Mouse (Mus musculus) macrophage (primary cell): Measurements from ENCODE around the gene Hoxd10. TPM values are rescaled to one million over a fixed set of nuclear protein-coding genes. Genes with fewer than 3 reads are reported as not detected.

Source experiments
- H3K27ac ChIP-seq: fragments of 350-480 bp; formaldehyde crosslinking; 2 replicates; pipeline ENCODE4 v1.9.0; 2021
- H3K36me3 ChIP-seq: fragments of 350-480 bp; formaldehyde crosslinking; 2 replicates; pipeline ENCODE4 v1.9.0; 2021; ENCODE audit errors: inconsistent target
- H3K4me3 ChIP-seq: fragments of 350-480 bp; formaldehyde crosslinking; 2 replicates; pipeline ENCODE4 v1.9.0; 2021; ENCODE audit errors: inconsistent target
- H3K79me2 ChIP-seq: fragments of 350-480 bp; formaldehyde crosslinking; 2 replicates; pipeline ENCODE4 v1.9.0; 2021; ENCODE audit errors: inconsistent target
- whole genome bisulfite sequencing: methylation state at CpG from one replicate; pipeline ENCODE4 v1.1.7; 2026; ENCODE audit warnings: inconsistent platforms; ENCODE audit not compliant: missing documents; 5-methylcytosine and 5-hydroxymethylcytosine counted together
- polyA plus RNA-seq: library from polyadenylated mRNA; stranded (reverse); fragments of 250-400 nt; gene quantifications from 3 replicates; pipeline ENCODE4 v1.2.4, GENCODE M21; 2018; ENCODE audit warnings: inconsistent platforms

Gene Hoxd10
- polyA plus RNA-seq, 1 experiment from 2014 or later, result not detected

- 44% methylated on average over 9 of the region's 9 CpGs for WGBS
- no peaks in the 10 kb centered on the region for H3K36me3 ChIP-seq
These were observed 40.2 kb downstream of the Hoxd10 start for GRCm38 (mm10) chr2:74731799-74732512.

GRCm38 (mm10) chr2:74732513-74733316 is 41.0 kb downstream of the Hoxd10 start:
- 4% methylated on average over 52 of the region's 52 CpGs for WGBS
- no peaks in the 10 kb centered on the region for H3K79me2 ChIP-seq
- H3K36me3 ChIP-seq, result no peaks in the 10 kb centered on the region
- H3K27ac ChIP-seq, result no peak overlapping the region
- H3K4me3 ChIP-seq, result no peak overlapping the region

More at GRCm38 (mm10) chr2:74731799-74732512, 40.2 kb downstream of the Hoxd10 start:
- H3K79me2 ChIP-seq, result no peaks in the 10 kb centered on the region
- H3K27ac ChIP-seq, result no peak overlapping the region
- no peak overlapping the region for H3K4me3 ChIP-seq

GRCm38 (mm10) chr2:74733317-74733661 is 41.6 kb downstream of the Hoxd10 start:
- H3K4me3 ChIP-seq, result no peak overlapping the region
- H3K27ac ChIP-seq, result no peak overlapping the region
- H3K79me2 ChIP-seq, result no peaks in the 10 kb centered on the region
- H3K36me3 ChIP-seq, result no peaks in the 10 kb centered on the region
- 5% methylated on average over 16 of the region's 16 CpGs for WGBS

GRCm38 (mm10) chr2:74733765-74734164 is 42.0 kb downstream of the Hoxd10 start:
- Histone ChIP-seq H3K4me3 (no peak overlapping the region), H3K79me2 (no peaks in the 10 kb centered on the region), H3K27ac (no peak overlapping the region), H3K36me3 (no peaks in the 10 kb centered on the region)
- WGBS, result 7% methylated on average over 6 of the region's 6 CpGs

GRCm38 (mm10) chr2:74734451-74734850 is 42.7 kb downstream of the Hoxd10 start:
- Histone ChIP-seq H3K79me2 (no peaks in the 10 kb centered on the region), H3K4me3 (no peak overlapping the region), H3K36me3 (no peaks in the 10 kb centered on the region), H3K27ac (no peak overlapping the region)
- WGBS, result 9% methylated on average over 13 of the region's 13 CpGs

GRCm38 (mm10) chr2:74734996-74735811 is 43.5 kb downstream of the Hoxd10 start:
- H3K27ac ChIP-seq, result no peak overlapping the region
- H3K79me2 ChIP-seq, result no peaks in the 10 kb centered on the region
- no peak overlapping the region for H3K4me3 ChIP-seq
- no peaks in the 10 kb centered on the region for H3K36me3 ChIP-seq
- 18% methylated on average over 22 of the region's 27 CpGs for WGBS

GRCm38 (mm10) chr2:74735851-74736687 is 44.3 kb downstream of the Hoxd10 start:
- Histone ChIP-seq H3K27ac (no peak overlapping the region), H3K79me2 (no peaks in the 10 kb centered on the region), H3K4me3 (no peak overlapping the region), H3K36me3 (no peaks in the 10 kb centered on the region)
- 8% methylated on average over 41 of the region's 42 CpGs for WGBS

- no peaks in the 10 kb centered on the region for H3K36me3 ChIP-seq
- H3K27ac ChIP-seq, result no peak overlapping the region
- no peaks in the 10 kb centered on the region for H3K79me2 ChIP-seq
- H3K4me3 ChIP-seq, result no peak overlapping the region
- 29% methylated on average over 15 of the region's 15 CpGs for WGBS
These were observed 45.2 kb downstream of the Hoxd10 start for GRCm38 (mm10) chr2:74736688-74737577.

GRCm38 (mm10) chr2:74737578-74738070 is 45.9 kb downstream of the Hoxd10 start:
- Histone ChIP-seq H3K27ac (no peak overlapping the region), H3K79me2 (no peaks in the 10 kb centered on the region), H3K4me3 (no peak overlapping the region), H3K36me3 (no peaks in the 10 kb centered on the region)
- WGBS, result 36% methylated on average over 7 of the region's 7 CpGs

GRCm38 (mm10) chr2:74738623-74739475 is 47.1 kb downstream of the Hoxd10 start:
- Histone ChIP-seq H3K27ac (no peak overlapping the region), H3K36me3 (no peaks in the 10 kb centered on the region), H3K4me3 (no peak overlapping the region), H3K79me2 (no peaks in the 10 kb centered on the region)
- 5% methylated on average over 20 of the region's 20 CpGs for WGBS

GRCm38 (mm10) chr2:74739476-74739800 is 47.7 kb downstream of the Hoxd10 start:
- Histone ChIP-seq H3K4me3 (no peak overlapping the region), H3K27ac (no peak overlapping the region), H3K79me2 (no peaks in the 10 kb centered on the region), H3K36me3 (no peaks in the 10 kb centered on the region)
- WGBS, result 22% methylated on average over 2 of the region's 2 CpGs

GRCm38 (mm10) chr2:74739869-74740268 is 48.1 kb downstream of the Hoxd10 start:
- Histone ChIP-seq H3K79me2 (no peaks in the 10 kb centered on the region), H3K36me3 (no peaks in the 10 kb centered on the region), H3K4me3 (no peak overlapping the region), H3K27ac (no peak overlapping the region)
- WGBS, result 19% methylated on average over 14 of the region's 14 CpGs
